Mouse (Mus musculus) megakaryocyte progenitor cell, adult 5-6 weeks (primary cell): Measurements from ENCODE around the gene Zfp607a. TPM values are rescaled to one million over a fixed set of nuclear protein-coding genes. Genes with fewer than 3 reads are reported as not detected.
"Not testable (repeated sequence)": the region's sequence is repeated elsewhere in the genome, so short reads cannot be mapped to it uniquely, and the experiment has no call there.

Experiments
- ATAC-seq: replicated peaks from 2 replicates; pipeline ENCODE4 v1.8.0; 2016; ENCODE audit warnings: mild to moderate bottlenecking, moderate TSS enrichment, inconsistent platforms; ENCODE audit not compliant: poor library complexity
- total RNA-seq, 2 experiments: library from RNA; stranded (forward) in 1 of 2; stranded (reverse) in 1 of 2; fragments of 157-497, 149-512 nt in 1 of 2; fragments of 200-1000 nt in 1 of 2; gene quantifications; 2 replicates each; pipeline versions ENCODE4 v1.2.3 to v1.2.4; 2015 to 2017

The Zfp607a gene
- total RNA-seq (2015): 6.5 and 7.9 TPM in 2 replicates
- total RNA-seq (2017): 8.4 and 9.0 TPM in 2 replicates

DNA sequence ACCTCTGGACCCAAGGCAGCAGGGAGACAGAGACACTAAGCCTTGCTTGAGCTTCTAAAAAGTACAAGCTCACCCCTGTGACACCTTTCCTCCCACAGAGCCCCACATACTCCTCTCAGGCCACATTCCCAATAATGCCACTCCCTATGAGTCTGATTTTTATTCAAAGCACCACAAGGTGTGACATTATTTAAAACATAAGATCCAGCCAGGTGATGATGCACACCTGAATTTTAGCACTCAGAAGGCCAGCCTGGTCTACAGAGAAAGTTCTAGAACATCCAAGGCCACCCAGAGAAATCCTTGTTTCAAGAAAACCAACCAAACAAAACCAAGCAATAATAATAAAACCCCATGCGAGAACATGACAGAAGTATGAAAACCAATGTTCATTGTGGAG lies at the start of gene Zfp607a:
Gene Zfp607a (plus strand): TSS at position 301 of the 400 bp plus-strand sequence.
- ATAC-seq: no peak

DNA sequence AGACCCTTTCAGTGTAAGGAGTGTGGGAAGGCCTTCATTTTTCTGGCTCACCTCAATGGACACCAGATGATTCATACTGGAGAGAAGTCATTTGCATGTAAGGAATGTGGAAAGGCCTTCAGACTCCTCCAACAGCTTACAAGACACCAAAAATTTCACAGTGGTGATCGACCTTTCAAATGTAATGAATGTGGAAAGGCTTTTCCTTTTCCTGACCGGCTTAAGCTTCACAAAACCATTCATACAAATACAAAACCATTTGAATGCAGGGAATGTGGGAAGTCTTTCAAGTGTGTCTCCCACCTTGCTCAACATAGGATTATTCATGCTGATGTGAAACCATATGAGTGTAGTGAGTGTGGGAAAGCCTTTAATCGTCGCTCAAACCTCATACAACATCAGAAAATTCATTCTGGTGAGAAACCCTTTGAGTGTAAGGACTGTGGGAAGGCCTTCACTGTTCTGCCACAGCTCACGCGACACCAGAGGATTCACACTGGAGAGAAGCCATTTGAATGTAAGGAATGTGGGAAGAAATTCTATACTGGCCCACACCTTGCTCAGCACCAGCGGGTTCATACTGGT lies 38.7 kb upstream of the Zfp607a start:
- no peak for ATAC-seq

DNA sequence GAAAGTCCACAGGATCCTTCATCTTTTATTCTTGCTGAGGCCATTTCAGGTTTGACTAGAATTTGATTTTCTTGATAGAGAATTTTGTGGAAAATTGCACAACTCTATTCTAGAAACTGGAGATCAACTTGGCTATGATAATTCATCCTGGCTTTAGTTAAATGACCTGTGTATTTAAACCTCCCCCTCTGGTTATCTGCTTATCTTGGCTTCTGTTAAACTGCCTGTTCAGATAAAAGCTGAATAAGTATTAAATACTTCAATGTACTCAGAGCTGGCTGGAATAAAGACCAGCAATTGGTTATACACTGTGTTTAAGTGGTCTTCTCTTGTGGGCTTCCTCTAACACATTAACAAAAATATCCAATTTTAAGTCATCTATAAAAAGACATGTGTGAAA lies 34.7 kb upstream of the Zfp607a start:
- ATAC-seq: no peak

DNA sequence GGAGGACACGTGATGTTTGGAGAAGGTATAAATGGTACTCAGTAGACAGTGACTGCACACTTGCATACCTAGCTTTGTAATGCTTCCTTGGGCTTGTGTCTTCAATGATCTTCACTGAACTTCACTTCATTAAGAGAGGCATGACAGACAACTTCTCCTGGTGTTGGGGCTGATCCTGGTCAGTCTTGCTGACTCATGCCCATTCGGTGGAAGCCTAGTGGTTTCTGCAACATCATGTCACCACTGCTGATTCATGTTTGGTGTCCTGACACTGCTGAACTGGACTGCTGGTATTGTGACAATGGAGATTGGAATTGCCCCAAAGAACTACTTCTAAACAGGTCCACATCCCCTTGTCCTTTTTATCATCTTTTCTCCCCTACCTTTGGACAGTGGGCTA lies 23.2 kb upstream of the Zfp607a start:
- ATAC-seq: no peak

DNA sequence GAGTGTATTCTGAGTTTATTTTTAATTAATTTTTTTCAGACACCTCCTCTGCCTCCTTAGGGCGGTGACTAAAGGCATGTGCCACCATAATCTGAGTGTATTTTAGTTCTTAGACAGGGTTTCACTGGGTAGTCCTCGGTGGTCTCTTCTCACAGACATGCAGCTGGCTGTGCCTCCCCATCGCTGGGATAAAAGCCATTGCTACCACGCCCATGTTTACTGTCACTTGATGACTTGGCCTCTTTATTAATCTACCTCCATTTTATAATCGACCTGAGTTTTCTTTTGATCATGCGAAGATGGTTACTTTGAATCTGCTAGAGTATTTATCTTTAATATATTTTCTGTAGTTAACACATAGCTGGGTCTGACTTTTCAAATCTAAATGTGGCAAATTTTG lies 19.4 kb upstream of the Zfp607a start:
- ATAC-seq: 0 out of 2 replicates have a peak, but pooled peaks have one; percentile 25

DNA sequence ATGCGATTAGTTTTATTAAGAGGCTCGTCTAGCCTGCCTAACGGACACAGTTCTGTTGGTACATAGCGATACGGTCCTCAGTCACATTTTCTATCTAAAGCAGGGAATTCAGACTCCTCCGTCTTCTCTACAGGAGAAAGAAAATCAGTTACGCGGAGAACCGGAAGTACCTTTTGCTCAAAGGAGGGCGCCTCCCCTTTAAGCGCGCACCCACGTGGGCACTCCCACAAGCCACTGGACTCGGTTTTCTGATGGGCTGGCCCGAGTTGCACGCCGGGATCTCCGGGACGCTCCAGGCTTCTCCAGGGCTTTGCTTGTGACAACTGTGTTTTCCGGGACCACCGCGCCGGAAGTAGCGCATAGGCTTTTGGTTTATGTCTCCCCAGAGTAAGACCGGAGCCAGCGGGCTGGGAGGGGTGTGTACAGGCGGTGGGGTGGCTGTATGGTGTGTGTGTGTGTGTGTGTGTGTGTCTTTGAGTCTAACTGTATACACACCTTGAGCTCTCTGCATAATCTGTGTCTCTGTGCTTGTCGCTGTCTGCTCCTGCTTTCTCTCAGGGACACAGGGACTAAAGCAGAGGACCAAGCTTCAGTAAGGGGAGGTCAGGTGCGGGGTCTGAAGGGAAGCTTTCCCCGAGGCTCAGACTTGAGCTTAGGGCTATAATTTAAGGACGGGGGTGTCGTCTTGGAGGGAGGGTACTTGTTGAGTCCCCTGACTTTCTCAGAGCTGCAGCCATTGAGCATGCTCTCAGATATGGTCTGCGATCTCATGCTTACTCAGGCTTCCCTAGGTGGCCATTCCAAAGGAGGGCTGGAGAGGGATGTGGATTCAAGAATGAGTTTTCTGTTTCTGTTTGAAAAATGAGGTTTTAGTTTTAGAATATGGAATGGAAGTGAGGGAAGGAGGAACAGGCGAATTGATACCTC lies 18.7 kb upstream of the Zfp607a start, which contains the start of gene Zfp59:
Gene Zfp59 (plus strand): TSS at position 285 of the 927 bp plus-strand sequence.
- peak; percentile 98 for ATAC-seq

DNA sequence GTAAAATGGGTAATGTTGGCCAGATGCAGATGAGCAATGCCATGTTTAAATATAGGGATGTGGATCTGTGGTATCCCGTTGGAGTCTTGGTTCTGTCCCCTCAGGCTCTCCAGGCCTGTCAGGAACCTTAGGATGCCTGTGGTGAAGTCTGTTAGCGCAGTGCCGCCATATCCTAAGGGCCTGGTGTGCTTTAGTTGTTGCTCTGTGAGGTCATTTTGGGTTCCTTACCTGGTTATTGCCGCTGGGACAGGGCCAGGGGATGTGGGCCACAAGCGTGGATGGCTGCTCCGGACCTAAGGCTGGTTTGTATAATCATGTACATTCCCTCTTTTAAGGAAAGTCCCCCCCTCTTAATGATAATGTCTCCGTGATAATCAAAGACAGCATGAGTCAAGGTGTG lies 17.7 kb upstream of the Zfp607a start:
- ATAC-seq: no peak

DNA sequence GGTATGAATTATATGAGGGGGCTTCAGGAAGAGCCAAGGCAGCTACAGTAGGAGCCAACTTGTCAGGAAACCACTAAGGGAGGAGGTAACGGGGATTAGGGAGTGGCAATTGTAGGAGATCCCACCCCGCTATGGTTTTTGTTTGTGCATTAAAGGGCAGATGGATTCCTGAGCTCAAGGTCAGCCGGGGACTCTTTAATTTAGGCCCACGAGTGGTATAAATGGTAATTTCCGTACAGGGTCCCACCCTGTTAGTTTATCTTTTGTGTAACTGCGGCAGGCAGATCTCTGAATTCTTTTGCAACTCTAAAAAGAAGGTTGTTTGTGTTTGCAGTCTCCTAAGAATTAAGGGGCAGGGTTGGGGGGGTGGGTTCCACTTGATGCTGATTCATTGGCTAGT lies 17.2 kb upstream of the Zfp607a start:
- no peak for ATAC-seq

DNA sequence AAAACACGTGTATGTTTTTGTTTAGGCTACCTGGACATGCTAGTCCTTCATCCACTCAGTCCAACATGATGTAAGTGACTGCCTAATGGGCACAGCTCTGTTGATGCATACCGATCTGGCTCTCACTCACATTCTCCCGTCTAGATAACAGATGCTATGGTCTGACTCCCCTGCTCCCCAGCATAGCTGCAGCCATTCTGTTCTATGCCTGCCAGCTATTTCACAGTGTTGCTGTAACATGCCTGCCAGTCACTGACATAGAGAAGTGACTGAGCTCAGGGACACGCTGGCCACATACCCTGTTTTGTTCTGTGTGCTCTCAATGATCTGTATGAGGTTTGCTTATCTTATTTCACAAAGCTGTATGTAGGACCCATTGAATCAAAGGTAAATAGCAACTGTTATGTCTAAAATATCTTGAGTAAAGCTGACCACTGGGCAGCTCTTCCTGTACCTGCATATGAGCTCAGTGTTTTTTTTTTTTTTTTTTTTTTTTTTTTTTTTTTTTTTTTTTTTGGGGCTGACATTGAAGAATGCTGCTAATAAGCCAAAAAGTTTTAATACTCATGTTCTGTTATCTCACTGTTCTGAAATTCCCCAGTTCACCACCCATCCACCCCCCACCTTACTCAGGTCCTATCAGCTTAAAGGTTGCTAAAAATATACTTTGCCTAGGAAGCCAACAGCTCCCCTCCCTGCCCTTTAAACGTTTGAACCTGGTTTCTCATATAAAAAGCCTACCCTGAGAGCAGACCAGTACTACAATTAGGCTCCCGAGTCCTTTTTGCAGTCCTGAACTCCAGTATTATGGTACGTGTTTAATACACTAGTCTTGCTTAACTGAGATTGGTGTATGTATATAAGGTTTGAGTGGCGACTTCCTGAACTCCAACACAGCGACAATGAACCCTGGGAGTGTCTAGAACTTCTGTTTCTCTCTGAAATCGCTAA lies 2.2 kb downstream of the Zfp607a start:
- ATAC-seq: peak; percentile 54

DNA sequence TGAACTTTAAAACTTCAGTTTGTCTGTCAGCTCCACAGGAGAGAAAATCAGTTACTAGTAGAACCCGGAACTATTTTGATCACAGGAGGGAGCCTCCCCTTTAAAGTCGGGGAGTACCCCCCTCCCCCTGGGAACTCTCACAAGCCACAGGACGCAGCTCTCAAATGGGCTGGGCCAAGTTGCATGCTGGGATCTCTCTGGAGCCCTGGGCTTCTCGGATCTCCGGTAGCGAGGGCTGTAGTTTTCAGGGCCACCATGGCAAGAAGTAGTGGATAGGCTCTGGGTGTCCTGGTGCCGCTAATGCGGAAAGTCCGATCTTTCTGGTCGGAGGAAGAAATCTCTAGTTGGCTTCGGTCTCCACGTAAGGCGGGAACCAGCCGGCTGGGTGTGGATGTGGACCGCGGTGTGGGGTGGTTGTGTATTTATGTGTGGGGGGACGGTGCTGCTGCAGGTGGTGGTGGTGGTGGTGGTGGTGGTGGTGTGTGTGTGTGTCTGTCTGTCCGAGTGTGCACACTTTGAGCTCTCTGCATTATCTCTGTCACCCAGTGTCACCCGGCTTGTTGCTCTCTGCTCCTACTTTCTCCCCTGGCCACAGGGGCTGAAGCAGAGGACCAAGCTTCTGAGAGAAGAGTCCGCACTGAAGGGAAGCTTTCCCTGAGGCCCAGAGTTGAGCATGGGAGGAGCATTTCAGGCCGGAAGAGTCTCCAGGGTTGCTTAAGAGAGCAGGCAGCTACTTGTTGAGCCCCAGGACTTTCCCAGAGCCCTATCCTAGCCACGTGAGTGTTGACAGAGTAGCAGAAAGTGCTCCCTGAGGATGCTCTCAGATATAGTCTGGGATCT lies 3.3 kb downstream of the Zfp607a start:
- ATAC-seq: peak; percentile 92

DNA sequence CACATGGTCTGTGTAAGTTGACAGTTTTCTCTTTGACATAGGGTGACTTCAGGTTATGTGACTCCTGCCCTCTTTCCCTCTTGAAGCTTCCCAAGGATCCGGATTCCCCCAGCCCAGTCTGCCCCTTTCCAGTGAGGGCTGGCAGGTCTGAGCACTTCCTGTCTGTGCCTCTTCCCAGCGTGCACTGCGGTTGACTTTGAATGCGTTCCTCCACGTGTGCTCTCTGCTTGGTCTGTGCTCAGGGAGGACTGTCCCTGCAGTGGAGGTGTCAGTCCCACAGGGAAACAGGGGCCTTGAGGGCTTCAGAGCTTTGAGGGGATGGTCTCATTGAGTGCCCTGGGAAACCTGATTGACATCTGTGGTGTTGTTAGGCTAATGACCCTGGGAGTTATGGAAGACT lies 5.3 kb downstream of the Zfp607a start:
- ATAC-seq: not testable (repeated sequence)

DNA sequence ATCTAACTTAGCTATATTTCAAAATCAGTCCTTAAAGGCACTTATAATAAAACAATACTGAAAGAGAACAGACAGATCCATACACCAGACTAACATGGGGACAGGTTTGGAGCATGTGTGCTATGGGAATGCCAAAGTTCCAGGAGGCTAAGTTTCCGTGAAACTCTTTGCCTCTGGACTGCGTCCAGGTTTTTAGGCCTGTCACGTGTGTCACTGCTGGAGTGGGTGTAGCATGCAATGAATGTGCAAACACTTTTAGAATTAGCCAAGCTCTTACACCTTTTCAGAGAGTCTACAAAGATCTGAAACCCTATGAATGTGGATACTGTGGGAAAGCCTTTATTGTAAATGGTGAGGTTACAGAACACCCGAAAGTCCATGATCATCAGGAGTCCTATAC lies 24.4 kb downstream of the Zfp607a start:
- no peak for ATAC-seq

DNA sequence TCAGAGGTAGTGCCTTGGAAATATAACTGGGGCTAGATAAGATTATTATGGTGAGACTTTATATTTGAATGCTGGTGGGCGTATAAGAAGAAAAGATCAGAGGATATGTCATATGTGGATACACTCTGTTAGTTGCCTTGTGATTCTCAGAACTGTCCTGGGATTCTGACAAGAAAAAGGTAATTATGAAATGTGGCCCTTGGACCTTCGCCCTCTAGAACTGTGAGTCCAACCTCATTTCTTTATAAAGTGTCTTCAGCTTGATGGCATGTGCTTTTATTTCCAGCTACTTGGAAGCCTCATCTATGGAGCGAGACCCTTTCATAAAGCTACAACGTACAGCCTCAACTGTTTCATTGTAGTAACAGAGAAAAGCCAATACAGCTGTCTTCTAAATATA lies 43.3 kb downstream of the Zfp607a start:
- no peak for ATAC-seq

DNA sequence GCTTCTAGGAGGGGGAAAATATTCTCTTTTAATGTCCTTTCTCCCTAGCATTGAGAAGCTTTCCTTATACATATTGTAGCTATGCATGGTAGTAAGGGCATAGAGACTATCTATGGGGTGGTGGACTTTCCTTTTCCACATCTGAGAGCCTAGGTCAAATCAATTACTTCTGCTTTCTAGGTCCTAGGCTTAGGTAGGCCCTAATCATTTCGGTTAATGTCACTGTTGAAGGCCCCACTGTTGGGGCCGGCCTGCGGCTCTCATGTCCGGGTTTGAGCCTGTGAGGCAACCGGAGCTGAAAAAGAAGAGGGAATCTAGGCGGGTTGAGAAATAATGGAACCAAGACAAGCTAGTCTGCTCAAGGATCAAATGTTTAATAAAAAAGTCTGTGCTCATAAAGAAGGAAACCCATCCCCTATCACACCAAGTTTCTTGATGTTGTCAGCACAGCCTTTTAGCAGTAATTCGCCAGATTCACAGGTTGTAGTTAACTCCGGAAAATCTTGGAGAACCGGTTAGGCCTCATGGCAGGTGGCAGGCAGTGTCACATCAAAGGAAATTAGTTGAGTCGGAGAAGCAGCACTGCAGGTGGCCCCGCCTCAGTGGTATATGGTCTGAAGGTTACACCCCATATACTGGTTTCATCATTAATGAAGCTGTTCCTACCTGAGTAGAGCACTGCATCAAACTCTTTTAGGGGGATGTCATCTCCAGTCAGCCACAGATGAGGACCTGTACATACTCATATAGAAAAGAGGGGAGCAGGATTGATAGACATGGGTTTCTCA lies 47.9 kb downstream of the Zfp607a start:
- ATAC-seq: no peak

DNA sequence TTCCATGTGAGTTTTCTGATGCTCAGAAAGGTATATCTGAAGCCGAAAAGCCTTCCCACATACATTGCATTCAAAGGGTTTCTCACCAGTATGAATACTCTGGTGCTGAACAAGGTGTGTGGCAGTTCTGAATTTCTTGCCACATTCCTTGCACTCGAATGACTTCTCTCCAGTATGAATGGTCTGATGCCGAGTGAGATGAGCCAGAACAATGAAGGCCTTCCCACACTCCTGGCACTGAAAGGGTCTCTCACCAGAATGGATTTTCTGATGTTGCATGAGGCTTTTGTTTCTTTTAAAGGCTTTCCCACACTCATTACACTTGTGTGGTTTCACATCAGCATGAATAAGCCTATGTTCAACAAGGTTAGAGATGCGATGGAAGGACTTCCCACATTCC lies 53.6 kb downstream of the Zfp607a start:
- ATAC-seq: not testable (repeated sequence)

DNA sequence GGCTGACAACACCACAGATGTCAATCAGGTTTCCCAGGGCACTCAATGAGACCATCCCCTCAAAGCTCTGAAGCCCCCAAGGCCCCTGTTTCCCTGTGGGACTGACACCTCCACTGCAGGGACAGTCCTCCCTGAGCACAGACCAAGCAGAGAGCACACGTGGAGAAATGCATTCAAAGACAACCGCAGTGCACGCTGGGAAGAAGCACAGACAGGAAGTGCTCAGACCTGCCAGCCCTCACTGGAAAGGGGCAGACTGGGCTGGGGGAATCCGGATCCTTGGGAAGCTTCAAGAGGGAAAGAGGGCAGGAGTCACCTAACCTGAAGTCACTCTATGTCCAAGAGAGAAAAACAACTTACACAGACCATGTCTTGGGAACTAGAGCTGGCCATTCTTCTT lies 69.7 kb downstream of the Zfp607a start:
- not testable (repeated sequence) for ATAC-seq

DNA sequence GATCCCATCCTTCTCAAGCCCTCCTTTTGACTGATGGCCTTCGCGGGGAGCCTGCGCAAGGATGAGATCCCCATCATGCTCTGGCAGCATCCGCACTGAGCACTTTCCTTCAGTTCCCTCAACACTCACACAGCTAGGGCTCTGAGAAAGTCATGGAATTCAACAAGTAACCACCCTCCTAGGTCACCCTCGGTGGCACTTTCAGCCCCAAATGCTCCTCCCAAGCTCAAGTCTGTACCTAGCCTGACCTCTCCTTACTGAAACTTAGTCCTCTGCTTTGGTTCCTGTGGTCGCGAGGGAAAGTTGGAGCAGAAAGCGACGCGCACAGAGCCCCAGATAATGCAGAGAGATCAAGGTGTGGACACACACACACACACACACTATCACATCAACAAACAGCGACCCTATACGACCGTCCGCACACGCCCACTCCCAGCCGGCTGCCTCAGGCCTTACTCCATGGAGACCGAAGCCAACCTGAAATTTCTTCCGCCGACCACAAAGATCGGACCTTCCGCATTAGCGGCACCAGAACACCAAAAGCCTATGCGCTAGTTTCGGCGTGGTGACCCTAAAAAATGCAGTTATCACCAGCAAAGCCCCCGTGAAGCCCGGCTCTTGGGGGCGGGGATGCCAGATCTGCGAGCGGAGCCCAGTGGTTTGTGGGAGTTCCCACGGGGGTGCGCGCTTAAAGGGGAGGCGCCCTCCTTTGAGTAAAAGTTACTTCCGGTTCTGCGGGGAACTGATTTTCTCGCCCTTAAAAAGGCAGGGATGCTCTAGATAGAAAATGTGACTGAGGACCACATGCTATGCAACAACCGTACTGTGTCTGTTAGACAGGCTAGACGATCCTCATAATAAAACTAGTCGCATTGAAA lies 71.7 kb downstream of the Zfp607a start, which contains the start of gene Zfp974:
Gene Zfp974 (minus strand): TSS at position 643 of the 878 bp plus-strand sequence.
- ATAC-seq: peak; percentile 76
